Mouse (Mus musculus) thymus, adult 2 months (tissue): ENCODE measurements around the gene Herc6. TPM values are rescaled to one million over a fixed set of nuclear protein-coding genes. Genes with fewer than 3 reads are reported as not detected.

ENCODE experiments used
- DNase-seq: peaks from one replicate; pipeline ENCODE4 v3.0.0; 2021
- H3K27ac ChIP-seq: fragments of 200-500 bp; 2 replicates; pipeline ENCODE4 v1.5.1; 2012; ENCODE audit warnings: low read length, control low read depth; ENCODE audit not compliant: control insufficient read depth, insufficient read depth
- H3K27me3 ChIP-seq: fragments of 200-500 bp; 2 replicates; pipeline ENCODE4 v1.6.1; 2012; ENCODE audit warnings: mild to moderate bottlenecking, low read length, moderate library complexity, mixed read lengths; ENCODE audit not compliant: control insufficient read depth, insufficient read depth
- H3K36me3 ChIP-seq: fragments of 200-500 bp; 2 replicates; pipeline ENCODE4 v1.6.1; 2012; ENCODE audit warnings: mild to moderate bottlenecking, low read length, moderate library complexity; ENCODE audit not compliant: control insufficient read depth, insufficient read depth
- H3K4me1 ChIP-seq: fragments of 200-500 bp; replicated peaks from 2 replicates; pipeline ENCODE4 v1.6.1; 2012; ENCODE audit warnings: low read length; ENCODE audit not compliant: control insufficient read depth, insufficient read depth
- H3K4me3 ChIP-seq: fragments of 200-500 bp; 2 replicates; pipeline ENCODE4 v1.5.1; 2012; ENCODE audit warnings: mild to moderate bottlenecking, low read length, control low read depth, moderate library complexity; ENCODE audit not compliant: control insufficient read depth, insufficient read depth
- CTCF ChIP-seq: fragments of 200-500 bp; IDR thresholded peaks from 2 replicates; pipeline ENCODE4 v1.5.1; 2012; ENCODE audit warnings: mild to moderate bottlenecking, control low read depth, low read length, moderate library complexity, borderline replicate concordance; ENCODE audit not compliant: control insufficient read depth, poor library complexity, insufficient read depth; ENCODE audit errors: extremely low read depth
- POLR2A ChIP-seq: fragments of 200-500 bp; IDR thresholded peaks from 2 replicates; pipeline ENCODE4 v1.6.1; 2012; ENCODE audit warnings: mild to moderate bottlenecking, low read length, control low read depth, moderate library complexity; ENCODE audit not compliant: control insufficient read depth, poor library complexity, insufficient read depth; ENCODE audit errors: extremely low read depth
- WGBS: fragments of 180-500 bp; shearing (Covaris S2); methylation state at CpG from one replicate; pipeline ENCODE4 v1.1.7; 2018; 5-methylcytosine and 5-hydroxymethylcytosine counted together
- polyA plus RNA-seq: library from polyadenylated mRNA; depleted of rRNA; stranded (reverse); fragments of >200 nt; gene quantifications from 2 replicates; pipeline ENCODE4 v1.2.3, GENCODE M21; 2012

Gene Herc6
- polyA plus RNA-seq, 1 experiment, result 15.7 TPM

GRCm38 (mm10) chr6:57544866-57545265 is 35.9 kb upstream of the Herc6 start:
- Histone ChIP-seq H3K27me3 (no peaks in the 10 kb centered on the region), H3K36me3 (no peaks in the 10 kb centered on the region), H3K4me3 (no peak overlapping the region), H3K4me1 (no peaks in the 10 kb centered on the region), H3K27ac (no peak overlapping the region)
- WGBS, result 82% methylated on average over 2 of the region's 2 CpGs
- no peak for TF ChIP-seq POLR2A
- no peak for TF ChIP-seq CTCF
- no peak for DNase-seq

GRCm38 (mm10) chr6:57551211-57551796 is 29.5 kb upstream of the Herc6 start:
- Histone ChIP-seq H3K27me3 (no peaks in the 10 kb centered on the region), H3K27ac (no peak overlapping the region), H3K4me1 (no peaks in the 10 kb centered on the region), H3K36me3 (no peaks in the 10 kb centered on the region), H3K4me3 (no peak overlapping the region)
- TF ChIP-seq POLR2A (no peak), CTCF (no peak)
- no peak for DNase-seq
- 93% methylated on average over 3 of the region's 3 CpGs for WGBS

- no peak for DNase-seq
- H3K4me3 ChIP-seq, result no peak overlapping the region
- no peaks in the 10 kb centered on the region for H3K36me3 ChIP-seq
- TF ChIP-seq POLR2A (no peak), CTCF (no peak)
- H3K27ac ChIP-seq, result no peak overlapping the region
- WGBS, result 92% methylated on average over 4 of the region's 4 CpGs
- H3K4me1 ChIP-seq, result no peaks in the 10 kb centered on the region
- H3K27me3 ChIP-seq, result no peaks in the 10 kb centered on the region
Observed at GRCm38 (mm10) chr6:57557796-57558317, 22.9 kb upstream of the Herc6 start.

- Histone ChIP-seq H3K27ac (no peak overlapping the region), H3K27me3 (no peaks in the 10 kb centered on the region), H3K4me3 (no peak overlapping the region), H3K4me1 (no peaks in the 10 kb centered on the region), H3K36me3 (no peaks in the 10 kb centered on the region)
- no peak for DNase-seq
- no peak for TF ChIP-seq POLR2A
- 100% methylated on average over 1 of the region's 1 CpGs for WGBS
Observed at GRCm38 (mm10) chr6:57563454-57563853, 17.3 kb upstream of the Herc6 start.

- TF ChIP-seq CTCF (no peak), POLR2A (no peak)
- Histone ChIP-seq H3K27me3 (no peaks in the 10 kb centered on the region), H3K36me3 (no peaks in the 10 kb centered on the region), H3K27ac (no peak overlapping the region), H3K4me1 (no peaks in the 10 kb centered on the region), H3K4me3 (no peak overlapping the region)
- no peak for DNase-seq
- WGBS, result 98% methylated on average over 7 of the region's 7 CpGs
Observed at GRCm38 (mm10) chr6:57565452-57565851, 15.3 kb upstream of the Herc6 start.

- Histone ChIP-seq H3K36me3 (no peaks in the 10 kb centered on the region), H3K27ac (no peak overlapping the region), H3K4me1 (no peaks in the 10 kb centered on the region), H3K27me3 (no peaks in the 10 kb centered on the region), H3K4me3 (no peak overlapping the region)
- TF ChIP-seq POLR2A, result no peak
- no peak for TF ChIP-seq CTCF
- DNase-seq, result no peak
- 68% methylated on average over 2 of the region's 2 CpGs for WGBS
Observed at GRCm38 (mm10) chr6:57567630-57568029, 13.2 kb upstream of the Herc6 start.
